Mouse (Mus musculus) G1E (cell line): Measurements from ENCODE around the gene Pde3a. TPM values are rescaled to one million over a fixed set of nuclear protein-coding genes. Genes with fewer than 3 reads are reported as not detected.

ENCODE experiments used
- ATAC-seq: 2 replicates; pipeline ENCODE4 v1.8.0; 2016; ENCODE audit warnings: mild to moderate bottlenecking; ENCODE audit not compliant: insufficient number of reproducible peaks, poor library complexity, low FRiP score, severe bottlenecking; ENCODE audit errors: extremely low read depth
- DNase-seq: peaks from one replicate; pipeline ENCODE4 v3.0.0; 2012; ENCODE audit warnings: low spot score
- H3K27me3 ChIP-seq: 2 replicates; pipeline ENCODE4 v1.6.1; 2012; ENCODE audit warnings: mild to moderate bottlenecking, low read length, inconsistent platforms; ENCODE audit not compliant: insufficient read depth
- H3K36me3 ChIP-seq: replicated peaks from 2 replicates; pipeline ENCODE3; 2012; ENCODE audit warnings: mild to moderate bottlenecking, inconsistent platforms
- H3K4me1 ChIP-seq: 2 replicates; pipeline ENCODE4 v1.6.1; 2012; ENCODE audit warnings: low read depth, low read length, inconsistent platforms, mixed read lengths; ENCODE audit not compliant: insufficient read depth
- H3K4me3 ChIP-seq: 2 replicates; pipeline ENCODE4 v1.5.1; 2012; ENCODE audit warnings: low read depth, mild to moderate bottlenecking, inconsistent platforms, low read length, moderate library complexity, mixed read lengths
- H3K9me3 ChIP-seq: replicated peaks from 2 replicates; pipeline ENCODE4 v1.6.1; 2012; ENCODE audit warnings: inconsistent platforms
- CTCF ChIP-seq: IDR thresholded peaks from 2 replicates; pipeline ENCODE4 v1.5.1; 2012; ENCODE audit warnings: low read depth, low read length, inconsistent platforms, mixed read lengths
- GATA1 ChIP-seq: IDR thresholded peaks from 2 replicates; pipeline ENCODE4 v1.6.1; 2012; ENCODE audit warnings: borderline replicate concordance, low read length, inconsistent platforms, mixed read lengths
- GATA2 ChIP-seq: IDR thresholded peaks from 2 replicates; pipeline ENCODE4 v1.6.1; 2012; ENCODE audit warnings: low read depth, low read length, inconsistent platforms, borderline replicate concordance
- POLR2AphosphoS5 ChIP-seq: IDR thresholded peaks from 2 replicates; pipeline ENCODE4 v1.6.1; 2012; ENCODE audit warnings: low read depth, low read length, inconsistent platforms; ENCODE audit not compliant: insufficient replicate concordance
- TAL1 ChIP-seq: conservative IDR thresholded peaks from 2 replicates; pipeline ENCODE4 v1.6.1; 2012; ENCODE audit warnings: low read depth, low read length, inconsistent platforms, mixed read lengths
- polyA plus RNA-seq: library from polyadenylated mRNA; stranded (reverse); fragments of >175 nt; gene quantifications from 2 replicates; pipeline ENCODE4 v1.2.3, GENCODE M21; 2012
- total RNA-seq, 2 experiments: library from RNA; stranded (forward) in 1 of 2; stranded (reverse) in 1 of 2; fragments of 200-1000 nt in 1 of 2; fragments of >200 nt in 1 of 2; fragmentation: Nextera tagmentation in 1 of 2; gene quantifications; 2 replicates each; pipeline ENCODE4 v1.2.3; 2014 to 2017

Pde3a gene
- total and polyA plus RNA-seq, 3 experiments: under 0.01 TPM; not detected in 2

- ATAC-seq (no peak), DNase-seq (no peak)
- H3K4me1 ChIP-seq: no peaks in the 10 kb centered on the region
- TF ChIP-seq TAL1 (no peak), CTCF (no peak), POLR2AphosphoS5 (no peak), GATA2 (no peak), GATA1 (no peak)
- no peaks in the 10 kb centered on the region for H3K27me3 ChIP-seq
- no peaks in the 10 kb centered on the region for H3K36me3 ChIP-seq
- H3K9me3 ChIP-seq: peaks cover 46% of the 10 kb centered on the region
- H3K4me3 ChIP-seq: no peak overlapping the region; the same call in 1 of the 2 replicates
These were observed 671 bp downstream of the Pde3a start for GRCm38 (mm10) chr6:141249585-141250295.

- Histone ChIP-seq H3K9me3 (peaks cover 44% of the 10 kb centered on the region), H3K4me3 (no peak overlapping the region; the same call in 1 of the 2 replicates), H3K36me3 (no peaks in the 10 kb centered on the region), H3K4me1 (no peaks in the 10 kb centered on the region), H3K27me3 (no peaks in the 10 kb centered on the region)
- ATAC-seq (no peak), DNase-seq (no peak)
- TF ChIP-seq GATA1 (no peak), CTCF (no peak), POLR2AphosphoS5 (no peak), GATA2 (no peak), TAL1 (no peak)
These were observed 1.2 kb downstream of the Pde3a start for GRCm38 (mm10) chr6:141250296-141250629.

GRCm38 (mm10) chr6:141250984-141251383 lies 1.9 kb downstream of the Pde3a start:
- no peak for DNase-seq
- Histone ChIP-seq H3K36me3 (no peaks in the 10 kb centered on the region), H3K4me3 (no peak overlapping the region), H3K9me3 (peaks cover 41% of the 10 kb centered on the region), H3K27me3 (no peaks in the 10 kb centered on the region), H3K4me1 (no peaks in the 10 kb centered on the region)
- no peak for TF ChIP-seq GATA1
- ATAC-seq: no peak

- Histone ChIP-seq H3K4me1 (no peaks in the 10 kb centered on the region), H3K36me3 (no peaks in the 10 kb centered on the region), H3K27me3 (no peaks in the 10 kb centered on the region), H3K9me3 (peaks cover 45% of the 10 kb centered on the region), H3K4me3 (no peak overlapping the region)
- TF ChIP-seq CTCF: no peak
- no peak for TF ChIP-seq POLR2AphosphoS5
- no peak for TF ChIP-seq GATA1
- no peak for TF ChIP-seq GATA2
- TF ChIP-seq TAL1: no peak
- no peak for ATAC-seq
- DNase-seq: no peak
These were observed 3.5 kb downstream of the Pde3a start for GRCm38 (mm10) chr6:141252520-141252919.

GRCm38 (mm10) chr6:141254956-141255355 lies 5.9 kb downstream of the Pde3a start:
- no peak for ATAC-seq
- H3K4me3 ChIP-seq: no peak overlapping the region
- TF ChIP-seq GATA2 (no peak), GATA1 (no peak), TAL1 (no peak), CTCF (no peak), POLR2AphosphoS5 (no peak)
- peaks cover 34% of the 10 kb centered on the region for H3K9me3 ChIP-seq
- no peaks in the 10 kb centered on the region for H3K36me3 ChIP-seq
- no peaks in the 10 kb centered on the region for H3K4me1 ChIP-seq
- no peak for DNase-seq
- no peaks in the 10 kb centered on the region for H3K27me3 ChIP-seq

GRCm38 (mm10) chr6:141256896-141257295 lies 7.8 kb downstream of the Pde3a start:
- DNase-seq (no peak), ATAC-seq (no peak)
- TF ChIP-seq TAL1: no peak
- TF ChIP-seq GATA2: no peak
- TF ChIP-seq CTCF: no peak
- TF ChIP-seq GATA1: no peak
- TF ChIP-seq POLR2AphosphoS5: no peak
- Histone ChIP-seq H3K4me1 (no peaks in the 10 kb centered on the region), H3K27me3 (no peaks in the 10 kb centered on the region), H3K36me3 (no peaks in the 10 kb centered on the region), H3K4me3 (no peak overlapping the region), H3K9me3 (peaks cover 22% of the 10 kb centered on the region)

GRCm38 (mm10) chr6:141257434-141258202 lies 8.5 kb downstream of the Pde3a start:
- no peaks in the 10 kb centered on the region for H3K4me1 ChIP-seq
- no peak for DNase-seq

More at GRCm38 (mm10) chr6:141257434-141258202, 8.5 kb downstream of the Pde3a start:
- H3K9me3 ChIP-seq: peaks cover 25% of the 10 kb centered on the region
- no peak for ATAC-seq
- H3K4me3 ChIP-seq: no peak overlapping the region
- H3K27me3 ChIP-seq: no peaks in the 10 kb centered on the region
- H3K36me3 ChIP-seq: no peaks in the 10 kb centered on the region
- TF ChIP-seq GATA2 (no peak), POLR2AphosphoS5 (no peak)
